Mouse (Mus musculus) MEL (cell line): ENCODE measurements at regions not wholly inside any gene's neighbourhood (a gene's known extent, or its start where the extent isn't known, plus 50 kb on each side); places are given as distances from the start of the nearest gene placed in this dataset.

ENCODE experiments used
- DNase-seq: peaks from one replicate; pipeline ENCODE4 v3.0.0; 2011; ENCODE audit warnings: low read depth, low spot score
- H3K27ac ChIP-seq: 2 replicates; pipeline ENCODE4 v1.5.1; 2012; ENCODE audit warnings: low read depth, mild to moderate bottlenecking, control low read depth, low read length, moderate library complexity; ENCODE audit not compliant: control insufficient read depth
- H3K27me3 ChIP-seq, 2 experiments: fragments of 150-350 bp in 1 of 2; sonication (generic) in 1 of 2; 2 replicates each; pipeline ENCODE4 v1.6.1; 2012; ENCODE audit warnings: low read length in 2 of 2, mild to moderate bottlenecking in 2 of 2, improper control_type of control experiment in 1 of 2, moderate library complexity in 1 of 2; ENCODE audit not compliant: insufficient read depth in 2 of 2, control insufficient read depth in 1 of 2
- H3K36me3 ChIP-seq, 2 experiments: 2 replicates each; pipeline ENCODE4 v1.6.1; 2012 to 2014; ENCODE audit warnings: low read length in 2 of 2, improper control_type of control experiment in 1 of 2, inconsistent platforms in 1 of 2, mild to moderate bottlenecking in 1 of 2; ENCODE audit not compliant: insufficient read depth in 2 of 2, control insufficient read depth in 1 of 2
- H3K4me1 ChIP-seq, 2 experiments: fragments of 150-350 bp in 1 of 2; sonication (generic) in 1 of 2; 2 replicates each; pipeline ENCODE4 v1.6.1; 2012; ENCODE audit warnings: low read length in 2 of 2, improper control_type of control experiment in 1 of 2, mild to moderate bottlenecking in 1 of 2; ENCODE audit not compliant: insufficient read depth in 2 of 2, control insufficient read depth in 1 of 2
- H3K4me3 ChIP-seq, 2 experiments: fragments of 150-350 bp in 1 of 2; sonication (generic) in 1 of 2; 2 replicates each; pipeline ENCODE4 v1.5.1; 2012; ENCODE audit warnings: low read depth in 2 of 2, low read length in 2 of 2, mild to moderate bottlenecking in 2 of 2, moderate library complexity in 2 of 2, control low read depth in 1 of 2, improper control_type of control experiment in 1 of 2; ENCODE audit not compliant: control insufficient read depth in 1 of 2, insufficient read depth in 1 of 2
- H3K79me2 ChIP-seq: 2 replicates; pipeline ENCODE4 v1.6.1; 2012; ENCODE audit warnings: mild to moderate bottlenecking, low read length, moderate library complexity; ENCODE audit not compliant: control insufficient read depth, poor library complexity, insufficient read depth
- H3K9ac ChIP-seq: 2 replicates; pipeline ENCODE4 v1.6.1; 2012; ENCODE audit warnings: low read depth, mild to moderate bottlenecking, control low read depth, low read length, moderate library complexity; ENCODE audit not compliant: control insufficient read depth, poor library complexity, severe bottlenecking
- H3K9me3 ChIP-seq: fragments of 150-350 bp; sonication (generic); replicated peaks from 2 replicates; pipeline ENCODE4 v1.6.1; 2012; ENCODE audit warnings: mild to moderate bottlenecking, low read length, improper control_type of control experiment, moderate library complexity; ENCODE audit not compliant: insufficient read depth
- CHD1 ChIP-seq: IDR thresholded peaks from 2 replicates; pipeline ENCODE4 v1.6.1; 2012; ENCODE audit warnings: low read depth, mild to moderate bottlenecking, inconsistent platforms, low read length, improper control_type of control experiment
- CHD2 ChIP-seq: IDR thresholded peaks from 2 replicates; pipeline ENCODE4 v1.6.1; 2011; ENCODE audit warnings: low read length, improper control_type of control experiment
- CTCF ChIP-seq, 3 experiments: IDR thresholded peaks in 2 of 3; conservative IDR thresholded peaks in 1 of 3; 2 replicates each; pipeline ENCODE4 v1.5.1; 2011 to 2012; ENCODE audit warnings: low read length in 3 of 3, low read depth in 2 of 3, mild to moderate bottlenecking in 2 of 3, improper control_type of control experiment in 1 of 3, inconsistent platforms in 1 of 3, mixed read lengths in 1 of 3, moderate library complexity in 1 of 3; ENCODE audit not compliant: control insufficient read depth in 1 of 3, insufficient read depth in 1 of 3, poor library complexity in 1 of 3, severe bottlenecking in 1 of 3
- E2F4 ChIP-seq: IDR thresholded peaks from 2 replicates; pipeline ENCODE4 v1.6.1; 2011; ENCODE audit warnings: low read depth, low read length, improper control_type of control experiment, borderline replicate concordance
- EP300 ChIP-seq, 2 experiments: IDR thresholded peaks; 2 replicates each; pipeline ENCODE4 v1.6.1; 2011; ENCODE audit warnings: improper control_type of control experiment in 2 of 2, low read length in 2 of 2, low read depth in 1 of 2, mild to moderate bottlenecking in 1 of 2
- ETS1 ChIP-seq: IDR thresholded peaks from 2 replicates; pipeline ENCODE4 v1.6.1; 2012; ENCODE audit warnings: low read depth, mild to moderate bottlenecking, inconsistent platforms, low read length, improper control_type of control experiment, moderate library complexity
- HCFC1 ChIP-seq: IDR thresholded peaks from 2 replicates; pipeline ENCODE4 v1.6.1; 2012; ENCODE audit warnings: low read depth, mild to moderate bottlenecking, inconsistent platforms, low read length, improper control_type of control experiment, moderate library complexity
- MEF2A ChIP-seq: IDR thresholded peaks from 2 replicates; pipeline ENCODE4 v1.6.1; 2014; ENCODE audit warnings: low read depth, mild to moderate bottlenecking, inconsistent platforms, low read length, improper control_type of control experiment; ENCODE audit not compliant: poor library complexity, insufficient replicate concordance, severe bottlenecking; ENCODE audit errors: extremely low read depth
- MYB ChIP-seq: IDR thresholded peaks from 2 replicates; pipeline ENCODE4 v1.6.1; 2011; ENCODE audit warnings: mild to moderate bottlenecking, low read depth, low read length, improper control_type of control experiment
- NELFE ChIP-seq: IDR thresholded peaks from 2 replicates; pipeline ENCODE4 v1.6.1; 2011; ENCODE audit warnings: low read depth, low read length, improper control_type of control experiment
- NRF1 ChIP-seq: IDR thresholded peaks from 2 replicates; pipeline ENCODE4 v1.6.1; 2014; ENCODE audit warnings: low read depth, mild to moderate bottlenecking, inconsistent platforms, low read length, improper control_type of control experiment, moderate library complexity; ENCODE audit not compliant: poor library complexity, insufficient read depth, severe bottlenecking
- POLR2AphosphoS5 ChIP-seq: IDR thresholded peaks from 2 replicates; pipeline ENCODE4 v1.6.1; 2012; ENCODE audit warnings: low read depth, borderline replicate concordance, mild to moderate bottlenecking, inconsistent platforms, low read length, moderate library complexity, mixed read lengths
- RAD21 ChIP-seq: IDR thresholded peaks from 2 replicates; pipeline ENCODE4 v1.6.1; 2011; ENCODE audit warnings: mild to moderate bottlenecking, low read depth, low read length, improper control_type of control experiment
- SIN3A ChIP-seq: IDR thresholded peaks from 2 replicates; pipeline ENCODE4 v1.6.1; 2012; ENCODE audit warnings: low read length, improper control_type of control experiment, inconsistent platforms
- SMC3 ChIP-seq: IDR thresholded peaks from 2 replicates; pipeline ENCODE4 v1.6.1; 2011; ENCODE audit warnings: low read depth, low read length, improper control_type of control experiment
- TCF12 ChIP-seq: IDR thresholded peaks from 2 replicates; pipeline ENCODE4 v1.6.1; 2014; ENCODE audit warnings: low read depth, mild to moderate bottlenecking, inconsistent platforms, low read length, improper control_type of control experiment, moderate library complexity
- ZC3H11A ChIP-seq: IDR thresholded peaks from 2 replicates; pipeline ENCODE4 v1.6.1; 2012; ENCODE audit warnings: low read depth, mild to moderate bottlenecking, inconsistent platforms, low read length, improper control_type of control experiment
- ZKSCAN1 ChIP-seq: IDR thresholded peaks from 2 replicates; pipeline ENCODE4 v1.6.1; 2012; ENCODE audit warnings: low read depth, mild to moderate bottlenecking, inconsistent platforms, low read length, improper control_type of control experiment, moderate library complexity
- ZMIZ1 ChIP-seq: IDR thresholded peaks from 2 replicates; pipeline ENCODE4 v1.6.1; 2012; ENCODE audit warnings: low read depth, mild to moderate bottlenecking, inconsistent platforms, low read length, improper control_type of control experiment, moderate library complexity

DNA sequence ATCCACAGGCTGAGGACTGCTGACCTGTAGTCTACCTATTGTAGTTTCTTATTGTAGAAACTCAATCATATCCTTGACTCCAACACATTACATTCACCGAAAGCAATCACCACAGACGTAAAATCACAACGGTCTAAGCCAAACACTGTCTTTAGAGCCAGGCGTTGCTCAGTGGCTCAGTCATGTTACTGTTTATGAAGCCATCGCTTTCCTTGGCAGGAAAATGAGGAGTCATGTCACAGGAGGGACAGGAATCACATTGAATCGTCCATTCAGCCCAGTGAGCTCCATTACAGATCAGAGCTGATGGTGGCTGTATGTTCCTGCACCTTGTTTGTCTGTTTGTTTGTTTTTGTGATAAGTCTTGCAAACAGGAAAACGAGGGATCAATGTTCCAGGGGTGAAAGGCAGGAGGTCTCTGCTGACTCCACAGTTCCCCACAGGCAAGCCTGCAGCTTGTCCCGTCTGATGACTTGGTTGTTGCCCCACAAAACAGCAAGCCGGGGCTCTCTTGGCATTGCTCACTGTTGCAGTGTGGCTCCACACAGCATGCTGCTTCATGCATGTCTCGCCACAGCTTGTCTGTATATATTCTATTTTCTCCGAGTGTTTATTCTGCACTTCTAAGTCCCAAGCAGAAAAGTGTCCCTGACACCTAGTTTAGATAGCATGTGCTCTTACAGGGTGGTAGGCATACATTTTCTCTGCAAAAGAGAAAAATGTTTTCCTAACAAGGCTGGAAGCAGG lies 221.2 kb downstream of the Slc30a10 start:
- no peak for TF ChIP-seq ZMIZ1
- no peak for TF ChIP-seq TCF12
- TF ChIP-seq ETS1, result no peak
- TF ChIP-seq CHD2, result no peak
- no peak for TF ChIP-seq NRF1
- TF ChIP-seq MYB, result no peak
- no peak for TF ChIP-seq POLR2AphosphoS5
- TF ChIP-seq CHD1, result no peak
- TF ChIP-seq SIN3A, result no peak
- TF ChIP-seq RAD21, result no peak
- no peak for TF ChIP-seq SMC3
- TF ChIP-seq ZKSCAN1, result no peak

DNA sequence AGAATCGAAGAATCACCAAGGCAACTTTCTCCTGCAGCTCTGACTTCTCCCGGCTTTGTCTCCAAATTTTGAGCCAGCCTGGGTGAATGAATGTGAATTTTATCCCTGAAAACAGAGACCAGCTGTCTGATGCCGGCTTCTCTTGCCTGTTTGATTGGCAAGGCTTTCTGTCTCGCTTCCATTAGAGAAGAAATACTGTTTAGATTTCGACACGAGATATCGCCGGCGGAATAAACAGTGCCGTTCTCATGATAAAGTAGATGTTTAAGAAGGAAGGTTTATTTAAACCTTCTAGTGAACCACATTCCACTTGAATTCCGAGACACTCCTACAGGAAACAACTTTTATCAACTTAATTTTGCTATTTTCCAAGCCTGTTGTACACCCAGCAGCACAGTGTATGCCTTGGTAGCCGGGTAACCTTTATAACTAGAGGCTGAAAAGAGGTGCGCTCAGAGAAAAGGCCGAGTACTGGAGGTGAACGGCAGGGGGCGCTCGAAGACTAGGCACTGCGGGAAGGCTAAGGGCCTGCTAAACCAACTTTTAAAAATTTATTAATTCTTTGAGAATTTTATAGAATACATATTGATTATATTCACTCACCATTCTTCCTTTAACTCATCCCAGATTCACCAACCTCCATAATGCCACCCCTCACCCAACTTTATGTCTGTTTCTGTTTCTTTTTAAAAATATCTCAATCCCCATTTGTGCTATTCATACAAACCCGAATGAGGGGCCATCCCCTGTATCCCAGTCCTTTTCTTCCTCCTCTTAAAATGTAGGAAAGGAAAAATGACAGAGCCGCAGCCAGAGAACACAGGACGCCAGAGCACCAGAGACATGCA lies 227.2 kb downstream of the Slc30a10 start:
- Histone ChIP-seq H3K27ac (no peak overlapping the region), H3K4me3 (no peak overlapping the region), H3K9me3 (no peaks in the 10 kb centered on the region), H3K79me2 (no peaks in the 10 kb centered on the region), H3K4me1 (no peaks in the 10 kb centered on the region), H3K27me3 (no peaks in the 10 kb centered on the region), H3K36me3 (no peaks in the 10 kb centered on the region), H3K9ac (no peak overlapping the region)
- no peak for TF ChIP-seq EP300 (IDR thresholded peaks at IDR 0.05; ENCODE audit: low read depth in 1 of 2, low read length in 2 of 2)
- TF ChIP-seq CHD2, result no peak
- peak; percentile 34; the same call in 1 of the 2 replicates for TF ChIP-seq ZC3H11A
- no peak for TF ChIP-seq MEF2A
- TF ChIP-seq NELFE, result no peak
- no peak for TF ChIP-seq CHD1
- TF ChIP-seq E2F4, result no peak
- TF ChIP-seq CTCF (IDR thresholded peaks at IDR 0.05 in 2 of 3, conservative IDR thresholded peaks at IDR 0.05 in 1 of 3; ENCODE audit: control insufficient read depth in 1 of 3, insufficient read depth in 1 of 3, low read depth in 2 of 3, low read length in 3 of 3, poor library complexity in 1 of 3, severe bottlenecking in 1 of 3), result peak; percentile 66 to 82 (median 69)
- no peak for TF ChIP-seq SIN3A
- TF ChIP-seq NRF1, result no peak
- no peak for TF ChIP-seq HCFC1
- TF ChIP-seq ZKSCAN1, result no peak
- peak; percentile 53 for TF ChIP-seq SMC3
- TF ChIP-seq RAD21, result peak; percentile 75
- DNase-seq, result peak; percentile 50

More for the DNA sequence above, 221.2 kb downstream of the Slc30a10 start:
- no peak overlapping the region for H3K27ac ChIP-seq
- H3K4me3 ChIP-seq, result no peak overlapping the region
- no peaks in the 10 kb centered on the region for H3K4me1 ChIP-seq
- no peak for DNase-seq
- no peaks in the 10 kb centered on the region for H3K9me3 ChIP-seq
- no peak overlapping the region for H3K9ac ChIP-seq
- no peaks in the 10 kb centered on the region for H3K27me3 ChIP-seq
- no peaks in the 10 kb centered on the region for H3K79me2 ChIP-seq
- no peaks in the 10 kb centered on the region for H3K36me3 ChIP-seq
